Mouse (Mus musculus): ENCODE results near the gene Mrgprd. TPM values are rescaled to one million over a fixed set of nuclear protein-coding genes. Genes with fewer than 3 reads are reported as not detected.

Gene Mrgprd
- polyA plus RNA-seq, 1 experiment from 2014 or later, result not detected

DNA sequence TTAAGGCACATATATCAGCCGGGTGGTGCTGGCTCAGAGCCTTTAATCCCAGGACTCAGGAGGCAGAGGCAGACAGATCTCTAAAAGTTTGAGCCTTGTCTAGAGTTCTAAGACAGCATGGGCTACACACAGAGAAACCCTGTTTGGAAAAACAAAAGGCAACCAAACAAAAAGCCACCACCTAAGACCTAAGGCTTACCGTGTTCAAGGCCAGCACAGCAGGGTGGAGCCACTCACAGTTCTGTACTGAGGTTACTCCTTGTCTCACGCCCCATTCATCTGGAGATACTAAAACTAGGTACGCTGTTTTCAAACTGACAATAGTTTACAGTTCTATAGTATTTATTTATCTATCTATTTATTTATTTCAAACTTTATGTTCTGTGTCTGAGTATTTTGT lies 29.2 kb upstream of the Mrgprd start:
- Histone ChIP-seq H3K4me2 (replicated peaks) (no peak overlapping the region), H3K9ac (no peak overlapping the region), H3K36me3 (replicated peaks; ENCODE audit: control insufficient read depth, insufficient read depth) (no peaks in the 10 kb centered on the region), H3K27me3 (ENCODE audit: control insufficient read depth, insufficient read depth, low read length) (no peaks in the 10 kb centered on the region), H3K4me1 (replicated peaks; ENCODE audit: control insufficient read depth, insufficient read depth, low read length) (no peaks in the 10 kb centered on the region), H3K9me3 (ENCODE audit: control insufficient read depth, low read length) (no peaks in the 10 kb centered on the region), H3K27ac (no peak overlapping the region), H3K4me3 (replicated peaks; ENCODE audit: low read length) (no peak overlapping the region)
- 78% methylated on average over 4 of the region's 4 CpGs for WGBS
- DNase-seq (ENCODE audit: low spot score) (no peak), ATAC-seq (ENCODE audit: low FRiP score) (no peak)

DNA sequence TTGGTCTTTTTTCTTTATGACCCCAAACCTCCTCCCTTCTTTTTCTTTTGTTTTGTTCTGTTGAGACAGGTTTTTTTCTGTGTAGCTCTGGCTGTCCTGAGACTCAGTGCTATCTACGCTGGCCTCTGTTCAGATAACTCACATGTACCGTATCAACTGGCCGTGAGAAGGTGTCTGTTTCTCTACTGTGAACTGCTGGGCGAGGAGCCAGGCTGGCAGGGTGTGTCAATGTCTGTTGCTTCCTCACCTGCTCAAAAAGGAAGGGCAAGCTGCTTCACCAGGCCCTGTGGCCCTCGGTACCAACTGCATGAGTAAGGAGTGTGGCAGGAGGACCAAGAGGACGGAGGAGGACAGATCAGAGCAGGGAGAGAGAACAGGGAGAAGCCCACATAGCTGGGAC lies 27.2 kb upstream of the Mrgprd start:
- 86% methylated on average over 6 of the region's 6 CpGs for WGBS
- H3K4me2 ChIP-seq (replicated peaks), result no peak overlapping the region
- no peak overlapping the region for H3K4me3 ChIP-seq (replicated peaks; ENCODE audit: low read length)
- H3K4me1 ChIP-seq (replicated peaks; ENCODE audit: control insufficient read depth, insufficient read depth, low read length), result no peaks in the 10 kb centered on the region
- no peak overlapping the region for H3K9ac ChIP-seq
- no peaks in the 10 kb centered on the region for H3K27me3 ChIP-seq (ENCODE audit: control insufficient read depth, insufficient read depth, low read length)
- DNase-seq (ENCODE audit: low spot score), result no peak
- H3K9me3 ChIP-seq (ENCODE audit: control insufficient read depth, low read length), result no peaks in the 10 kb centered on the region
- ATAC-seq (ENCODE audit: low FRiP score), result no peak
- no peak overlapping the region for H3K27ac ChIP-seq
- no peaks in the 10 kb centered on the region for H3K36me3 ChIP-seq (replicated peaks; ENCODE audit: control insufficient read depth, insufficient read depth)

DNA sequence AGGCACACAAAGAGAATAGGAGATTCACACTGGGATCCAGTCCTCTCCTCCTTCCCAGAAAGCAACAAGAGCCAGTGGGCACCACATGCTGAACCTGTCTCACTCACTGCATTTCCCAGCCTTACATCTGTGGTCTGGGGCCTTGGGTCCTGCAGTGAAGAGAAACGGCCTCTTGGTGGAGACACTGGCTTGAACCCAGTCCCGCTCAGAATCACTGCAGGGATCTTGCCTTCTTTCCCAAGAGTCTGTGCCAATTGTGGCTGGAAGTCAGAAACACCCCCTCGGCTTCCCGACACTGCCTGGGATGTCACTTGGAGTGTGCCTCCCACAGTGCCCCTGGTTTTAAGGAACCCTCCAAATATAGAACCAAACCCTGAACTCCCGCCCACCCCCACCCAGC lies 25.3 kb upstream of the Mrgprd start:
- DNase-seq (ENCODE audit: low spot score) (no peak), ATAC-seq (ENCODE audit: low FRiP score) (no peak)
- H3K4me1 ChIP-seq (replicated peaks; ENCODE audit: control insufficient read depth, insufficient read depth, low read length), result no peaks in the 10 kb centered on the region
- H3K9ac ChIP-seq, result no peak overlapping the region
- H3K27ac ChIP-seq, result no peak overlapping the region
- no peaks in the 10 kb centered on the region for H3K27me3 ChIP-seq (ENCODE audit: control insufficient read depth, insufficient read depth, low read length)
- 18% methylated on average over 5 of the region's 5 CpGs for WGBS
- H3K9me3 ChIP-seq (ENCODE audit: control insufficient read depth, low read length), result no peaks in the 10 kb centered on the region
- no peak overlapping the region for H3K4me2 ChIP-seq (replicated peaks)
- H3K4me3 ChIP-seq (replicated peaks; ENCODE audit: low read length), result no peak overlapping the region
- no peaks in the 10 kb centered on the region for H3K36me3 ChIP-seq (replicated peaks; ENCODE audit: control insufficient read depth, insufficient read depth)

DNA sequence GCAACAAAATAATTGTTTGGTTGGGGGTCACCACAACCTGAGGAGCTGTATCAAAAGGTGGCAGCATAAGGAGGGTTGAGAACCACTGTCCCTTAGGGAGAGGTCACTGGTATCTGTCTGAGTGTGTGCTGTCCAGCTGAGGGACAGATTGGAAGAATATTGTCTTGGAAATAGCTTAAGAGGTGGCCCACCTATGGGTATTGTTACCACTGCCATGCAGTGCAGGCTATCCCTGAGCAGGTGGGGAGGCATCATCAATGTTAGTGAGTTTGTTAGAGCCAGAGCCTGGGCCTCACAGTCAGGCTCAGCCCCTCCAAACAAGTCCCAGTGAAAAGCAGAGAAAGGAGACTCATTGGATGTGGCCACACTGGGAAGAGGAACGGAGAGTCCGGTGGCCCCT lies 22.8 kb upstream of the Mrgprd start:
- Histone ChIP-seq H3K36me3 (replicated peaks; ENCODE audit: control insufficient read depth, insufficient read depth) (no peaks in the 10 kb centered on the region), H3K27me3 (ENCODE audit: control insufficient read depth, insufficient read depth, low read length) (no peaks in the 10 kb centered on the region), H3K9ac (no peak overlapping the region), H3K9me3 (ENCODE audit: control insufficient read depth, low read length) (no peaks in the 10 kb centered on the region), H3K4me2 (replicated peaks) (no peak overlapping the region), H3K27ac (no peak overlapping the region), H3K4me3 (replicated peaks; ENCODE audit: low read length) (no peak overlapping the region), H3K4me1 (replicated peaks; ENCODE audit: control insufficient read depth, insufficient read depth, low read length) (no peaks in the 10 kb centered on the region)
- DNase-seq (ENCODE audit: low spot score), result no peak
- ATAC-seq (ENCODE audit: low FRiP score), result no peak
- WGBS, result 97% methylated on average over 2 of the region's 2 CpGs

DNA sequence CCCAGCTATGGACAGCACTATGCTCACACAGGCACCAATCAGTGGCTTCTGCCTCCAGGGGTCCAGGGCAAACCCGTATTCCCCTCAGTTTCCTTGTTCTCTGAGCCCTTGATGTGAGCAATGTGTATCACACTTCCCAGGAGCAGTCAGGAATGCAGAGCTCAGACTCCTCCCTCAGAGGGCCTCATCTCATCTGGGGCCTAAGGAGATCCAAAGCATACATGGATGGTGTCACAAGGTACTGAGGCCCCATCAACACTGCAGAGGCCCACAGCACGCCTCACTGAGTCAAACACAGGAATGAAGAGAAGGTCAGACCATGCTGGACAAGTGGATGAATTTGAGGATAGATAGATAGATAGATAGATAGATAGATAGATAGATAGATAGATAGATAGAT lies 21.9 kb upstream of the Mrgprd start:
- Histone ChIP-seq H3K9me3 (ENCODE audit: control insufficient read depth, low read length) (no peaks in the 10 kb centered on the region), H3K9ac (no peak overlapping the region), H3K4me1 (replicated peaks; ENCODE audit: control insufficient read depth, insufficient read depth, low read length) (no peaks in the 10 kb centered on the region), H3K4me3 (replicated peaks; ENCODE audit: low read length) (no peak overlapping the region), H3K4me2 (replicated peaks) (no peak overlapping the region), H3K27ac (no peak overlapping the region), H3K27me3 (ENCODE audit: control insufficient read depth, insufficient read depth, low read length) (no peaks in the 10 kb centered on the region), H3K36me3 (replicated peaks; ENCODE audit: control insufficient read depth, insufficient read depth) (no peaks in the 10 kb centered on the region)
- DNase-seq (ENCODE audit: low spot score) (no peak), ATAC-seq (ENCODE audit: low FRiP score) (no peak)
- WGBS, result 80% methylated on average over 2 of the region's 2 CpGs

DNA sequence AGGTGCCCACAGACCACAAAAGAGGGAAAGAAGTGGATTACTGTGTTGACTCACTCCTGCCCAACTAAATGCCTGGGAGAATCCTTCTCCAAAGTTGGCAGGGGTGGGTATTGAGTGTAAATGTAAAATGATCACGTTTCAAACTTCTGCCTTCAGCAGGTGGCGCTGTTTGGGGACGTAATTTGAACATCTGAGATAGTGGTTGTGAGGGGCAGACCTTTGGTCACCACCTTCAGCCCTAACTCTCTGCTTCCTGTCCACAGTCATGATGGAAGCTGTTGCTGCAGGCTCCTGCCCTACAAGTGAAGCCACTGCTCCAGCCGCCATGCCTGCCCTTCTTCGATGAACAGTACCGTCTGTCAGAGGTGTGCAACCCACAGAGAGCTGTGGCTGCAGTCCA lies 20.8 kb upstream of the Mrgprd start:
- H3K9ac ChIP-seq, result no peak overlapping the region
- no peaks in the 10 kb centered on the region for H3K36me3 ChIP-seq (replicated peaks; ENCODE audit: control insufficient read depth, insufficient read depth)
- no peak overlapping the region for H3K4me2 ChIP-seq (replicated peaks)
- ATAC-seq (ENCODE audit: low FRiP score) (no peak), DNase-seq (ENCODE audit: low spot score) (no peak)
- no peaks in the 10 kb centered on the region for H3K27me3 ChIP-seq (ENCODE audit: control insufficient read depth, insufficient read depth, low read length)
- H3K4me1 ChIP-seq (replicated peaks; ENCODE audit: control insufficient read depth, insufficient read depth, low read length), result no peaks in the 10 kb centered on the region
- no peaks in the 10 kb centered on the region for H3K9me3 ChIP-seq (ENCODE audit: control insufficient read depth, low read length)
- H3K4me3 ChIP-seq (replicated peaks; ENCODE audit: low read length), result no peak overlapping the region
- no peak overlapping the region for H3K27ac ChIP-seq
- WGBS, result 36% methylated on average over 6 of the region's 6 CpGs

DNA sequence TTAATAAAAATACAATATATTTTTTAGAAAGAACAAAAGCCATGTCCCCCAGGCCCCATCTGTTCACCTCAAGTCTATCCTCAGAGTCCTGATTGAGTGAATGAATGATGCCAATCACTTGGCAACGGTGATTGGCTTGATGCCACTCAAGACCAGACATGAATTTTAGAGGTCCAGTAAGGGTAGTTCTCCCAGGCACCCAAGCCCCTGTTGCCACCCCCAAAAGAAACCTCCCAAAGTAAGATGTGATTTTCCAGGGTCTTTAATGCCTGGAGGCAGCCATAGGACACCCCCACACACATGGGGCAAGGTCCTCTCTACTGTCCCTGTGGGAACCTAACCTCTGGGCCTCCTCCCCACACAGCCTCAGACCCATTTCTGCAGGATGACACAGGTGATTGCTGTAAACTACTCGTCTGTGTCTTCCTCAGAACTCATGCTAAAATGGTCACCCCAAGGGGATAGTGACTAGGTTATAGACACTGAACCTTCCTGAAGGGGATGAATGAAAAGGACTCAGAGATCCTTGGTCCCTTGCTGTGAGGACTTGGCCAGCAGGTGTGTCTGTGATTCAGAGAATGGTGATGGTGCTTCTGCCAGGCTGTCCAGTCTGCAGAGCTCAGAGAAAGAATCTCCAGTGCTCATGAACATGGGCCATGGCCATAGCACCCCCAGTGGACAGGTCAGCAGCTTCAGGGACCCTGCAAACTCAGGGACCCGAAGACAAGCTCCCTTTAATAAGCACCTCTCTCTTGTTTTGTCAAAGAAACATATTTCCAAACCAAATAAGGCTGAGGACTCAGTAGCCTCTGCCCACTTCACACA lies 15.8 kb upstream of the Mrgprd start:
- H3K9me3 ChIP-seq (ENCODE audit: control insufficient read depth, low read length), result no peaks in the 10 kb centered on the region
- H3K4me3 ChIP-seq (replicated peaks; ENCODE audit: low read length), result no peak overlapping the region
- 67% methylated on average over 3 of the region's 3 CpGs for WGBS
- H3K27ac ChIP-seq, result no peak overlapping the region
- no peak for ATAC-seq (ENCODE audit: low FRiP score)
- no peak overlapping the region for H3K4me2 ChIP-seq (replicated peaks)
- no peaks in the 10 kb centered on the region for H3K36me3 ChIP-seq (replicated peaks; ENCODE audit: control insufficient read depth, insufficient read depth)
- no peak for DNase-seq (ENCODE audit: low spot score)
- H3K9ac ChIP-seq, result no peak overlapping the region
- H3K27me3 ChIP-seq (ENCODE audit: control insufficient read depth, insufficient read depth, low read length), result no peaks in the 10 kb centered on the region
- peaks cover 9% of the 10 kb centered on the region; the same call in 1 of the 2 replicates for H3K4me1 ChIP-seq (replicated peaks; ENCODE audit: control insufficient read depth, insufficient read depth, low read length)

DNA sequence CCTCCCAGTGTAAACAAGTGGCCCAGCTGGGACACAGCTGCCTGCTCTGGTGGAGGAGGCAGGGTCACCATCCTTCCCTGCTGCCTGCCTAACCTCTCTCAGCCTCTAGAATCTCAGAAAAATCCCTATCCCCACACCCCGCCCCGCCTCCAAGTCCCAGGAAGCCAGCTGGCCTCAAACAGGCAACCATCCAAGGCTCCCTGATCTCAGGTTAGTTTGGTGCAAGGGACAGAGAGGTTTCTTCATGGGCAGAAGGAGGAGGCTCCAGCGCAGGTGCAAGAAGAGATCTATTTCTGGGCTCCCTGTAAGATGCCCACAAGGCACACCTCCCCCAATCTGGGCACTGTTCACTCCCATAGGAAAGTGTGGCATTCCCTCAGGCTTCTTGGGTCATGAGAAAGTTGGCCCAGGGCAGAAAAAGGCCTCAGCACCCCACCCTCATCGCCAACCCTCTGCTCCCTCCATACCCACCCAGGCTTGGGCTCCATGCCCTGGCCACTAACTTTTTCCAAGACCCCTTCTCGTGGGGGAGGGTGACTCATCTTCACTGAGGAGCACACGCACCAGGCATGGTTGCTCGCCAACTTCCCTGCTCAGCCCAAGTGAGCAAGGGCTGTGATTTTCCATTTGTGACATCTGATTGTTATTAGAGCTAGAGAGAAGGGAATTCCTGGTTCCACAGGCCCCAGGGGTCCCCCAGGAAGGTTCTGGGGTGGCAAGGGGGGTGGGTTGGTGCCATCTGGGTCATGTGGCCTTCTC lies 14.9 kb upstream of the Mrgprd start:
- no peak overlapping the region for H3K27ac ChIP-seq
- H3K4me2 ChIP-seq (replicated peaks), result no peak overlapping the region
- ATAC-seq (ENCODE audit: low FRiP score), result no peak
- no peak for DNase-seq (ENCODE audit: low spot score)
- no peak overlapping the region for H3K4me3 ChIP-seq (replicated peaks; ENCODE audit: low read length)
- WGBS, result 72% methylated on average over 7 of the region's 7 CpGs
- H3K9ac ChIP-seq, result no peak overlapping the region
- H3K4me1 ChIP-seq (replicated peaks; ENCODE audit: control insufficient read depth, insufficient read depth, low read length), result peaks cover 9% of the 10 kb centered on the region; the same call in 1 of the 2 replicates
- no peaks in the 10 kb centered on the region for H3K9me3 ChIP-seq (ENCODE audit: control insufficient read depth, low read length)
- no peaks in the 10 kb centered on the region for H3K27me3 ChIP-seq (ENCODE audit: control insufficient read depth, insufficient read depth, low read length)
- no peaks in the 10 kb centered on the region for H3K36me3 ChIP-seq (replicated peaks; ENCODE audit: control insufficient read depth, insufficient read depth)

DNA sequence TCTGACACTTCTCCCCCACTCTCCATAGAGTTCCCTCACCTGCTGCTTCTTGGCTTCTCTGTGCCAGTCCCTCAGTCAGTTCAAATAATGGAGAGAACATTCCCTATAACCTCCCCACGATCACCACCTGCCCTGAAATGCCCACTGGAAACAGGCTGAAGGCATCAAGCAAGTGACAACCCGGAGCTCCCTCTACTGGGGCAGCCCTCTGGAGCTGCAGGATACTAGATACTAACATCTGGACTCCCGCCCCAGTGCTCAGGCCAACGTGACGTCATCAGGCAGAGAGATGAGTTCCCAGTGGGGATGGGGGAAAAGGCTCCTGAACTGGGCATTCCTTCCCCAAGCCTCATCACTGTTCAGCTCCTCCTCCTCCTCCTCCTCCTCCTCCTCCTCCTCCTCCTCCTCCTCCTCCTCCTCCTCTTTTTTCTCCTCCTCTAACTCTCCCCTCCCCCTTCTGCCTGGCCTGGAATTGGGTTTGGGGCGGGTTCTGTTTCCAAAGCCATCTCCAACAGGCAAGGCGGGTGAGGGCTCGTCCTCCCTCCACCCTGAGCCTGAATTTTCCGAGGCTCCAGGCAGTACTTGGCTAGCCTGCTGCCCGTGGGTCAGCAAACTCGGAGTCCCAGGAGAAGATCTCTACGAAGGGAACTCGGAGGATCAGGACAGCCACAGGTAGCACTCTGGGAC lies 14.2 kb upstream of the Mrgprd start, which contains the start of gene Mrgprf:
Mrgprf (plus strand) TSS at position 508 of the 687 bp plus-strand sequence.
- Histone ChIP-seq H3K9ac (no peak within 1 kb of the TSS), H3K4me1 (replicated peaks; ENCODE audit: control insufficient read depth, insufficient read depth, low read length) (peaks cover 9% of the 10 kb centered on the region; the same call in 1 of the 2 replicates), H3K4me3 (replicated peaks; ENCODE audit: low read length) (no peak within 1 kb of the TSS), H3K9me3 (ENCODE audit: control insufficient read depth, low read length) (no peaks in the 10 kb centered on the region), H3K27me3 (ENCODE audit: control insufficient read depth, insufficient read depth, low read length) (no peaks in the 10 kb centered on the region), H3K36me3 (replicated peaks; ENCODE audit: control insufficient read depth, insufficient read depth) (no peaks in the 10 kb centered on the region), H3K27ac (no peak within 1 kb of the TSS), H3K4me2 (replicated peaks) (no peak within 1 kb of the TSS)
- WGBS, result 33% methylated on average over 12 of the region's 13 CpGs
- ATAC-seq (ENCODE audit: low FRiP score) (no peak), DNase-seq (ENCODE audit: low spot score) (no peak)
